Comparison of ENCODE assay signal across 10 mouse cellular contexts in the genomic region with DNA sequence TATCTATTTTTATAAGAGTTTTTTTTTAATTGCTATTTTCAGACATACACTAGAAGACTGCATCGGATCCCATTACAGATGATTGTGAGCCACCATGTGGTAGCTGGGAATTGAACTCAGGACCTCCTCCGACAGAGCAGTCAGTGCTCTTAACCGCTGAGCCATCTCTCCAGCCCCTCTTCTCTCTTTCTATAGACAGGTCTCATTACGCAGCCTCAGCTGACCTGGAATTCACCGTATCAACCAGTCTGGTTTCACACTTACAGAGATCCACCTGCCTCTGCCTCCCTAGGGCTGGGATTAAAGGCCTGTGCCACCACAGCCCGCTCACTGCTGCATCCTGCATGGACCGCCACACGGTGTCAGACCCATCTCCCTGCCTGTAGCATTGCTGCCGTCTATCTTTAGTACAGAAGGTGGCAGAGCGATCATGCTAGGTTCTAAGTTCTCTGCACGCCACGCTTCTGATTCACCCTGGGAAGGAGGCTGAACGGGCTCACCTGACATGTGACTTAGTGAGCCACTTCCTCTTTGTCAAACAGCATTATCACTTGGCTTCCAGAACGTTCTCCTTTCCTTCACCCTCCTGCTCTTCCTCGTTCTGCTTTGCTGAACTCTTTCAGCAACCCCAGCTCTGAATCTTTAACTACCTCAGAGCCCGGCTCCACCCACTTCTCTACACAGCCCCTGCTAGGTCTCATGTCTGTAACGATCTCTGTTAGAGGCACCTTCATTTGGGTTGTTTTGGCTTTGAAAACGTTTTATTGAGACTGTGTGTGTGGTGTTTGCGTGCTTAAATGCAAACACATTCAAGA. TPM values are rescaled to one million over a fixed set of nuclear protein-coding genes. Genes with fewer than 3 reads are reported as not detected.
DNase-seq lines count a peak whose midpoint lies in the region; ATAC-seq and TF ChIP-seq lines count a peak whose summit lies in the region.
"Had no signal": no experiment of that assay in that cellular context is flagged by ENCODE, and none has a peak within 500 bp of the region (broad histone marks: within the 10 kb centered on the region; RNA-seq: fewer than 3 reads in every experiment).

No protein-coding gene starts in this region.

- H3K4me3 ChIP-seq in CH12.LX (replicated peaks in 1 of 3; ENCODE audit: low read depth in 2 of 3, low read length in 2 of 3, poor library complexity in 1 of 3) = peak overlapping the region in 2 of 3 experiments; percentile 6 to 42
- no peak overlapping the region for H3K4me3 ChIP-seq in liver, embryonic 12.5 days
- H3K4me3 ChIP-seq in midbrain, embryonic 13.5 days (replicated peaks) = no peak overlapping the region
- H3K4me3 ChIP-seq: limb, embryonic 12.5 days had no signal

- ATAC-seq in common myeloid progenitor, adult 5-6 weeks (replicated peaks; ENCODE audit: low read depth, poor library complexity, severe bottlenecking) = peak; percentile 81
- peak; percentile 44; the same call in 1 of the 2 replicates for ATAC-seq in liver, embryonic 12.5 days
- ATAC-seq in midbrain, embryonic 13.5 days = no peak

- no peaks in the 10 kb centered on the region for H3K9me3 ChIP-seq in CH12.LX (replicated peaks; ENCODE audit: low read length)
- no peaks in the 10 kb centered on the region for H3K9me3 ChIP-seq in liver, embryonic 12.5 days (replicated peaks)
- H3K9me3 ChIP-seq in midbrain, embryonic 13.5 days = no peaks in the 10 kb centered on the region
- H3K9me3 ChIP-seq: limb, embryonic 12.5 days had no signal

- peak; percentile 84 for DNase-seq in CH12.LX (ENCODE audit: extremely low read depth)
- DNase-seq in spleen, adult 12 weeks (ENCODE audit: low spot score) = peak; percentile 64
- no peak for DNase-seq in cerebellum, postnatal 36 days
- no peak for DNase-seq in layer of hippocampus, postnatal 25 days (ENCODE audit: extremely low spot score in 1 of 2, low spot score in 1 of 2)
- no peak for DNase-seq in gastrocnemius, postnatal 4 days (ENCODE audit: low spot score in 2 of 2)

- dilution Hi-C loops in CH12.LX (cut with MboI; ENCODE audit: extremely low pct_ligation_motif_present, extremely low pct_unique_long_range_greater_than_20kb, low sequenced_read_pairs) = no loop called here

- H3K79me2 ChIP-seq in CH12.LX (replicated peaks; ENCODE audit: control insufficient read depth, extremely low read depth, insufficient read depth, poor library complexity, severe bottlenecking) = no peaks in the 10 kb centered on the region

- H3K36me3 ChIP-seq in CH12.LX (replicated peaks in 1 of 2; ENCODE audit: control insufficient read depth in 1 of 2, insufficient read depth in 1 of 2, low read length in 1 of 2) = no peaks in the 10 kb centered on the region
- H3K36me3 ChIP-seq in liver, embryonic 12.5 days = no peaks in the 10 kb centered on the region
- no peaks in the 10 kb centered on the region for H3K36me3 ChIP-seq in midbrain, embryonic 13.5 days
- H3K36me3 ChIP-seq: limb, embryonic 12.5 days had no signal

- TF ChIP-seq CTCF in CH12.LX (conservative IDR thresholded peaks at IDR 0.05 in 1 of 2, IDR thresholded peaks at IDR 0.05 in 1 of 2; ENCODE audit: low read depth in 2 of 2, low read length in 2 of 2) = peak in 1 of 2 experiments; percentile 62; a peak in 2 of 4 replicates

- peak overlapping the region; percentile 39 for H3K9ac ChIP-seq in CH12.LX (ENCODE audit: insufficient read depth, low read depth)
- H3K9ac ChIP-seq in liver, embryonic 12.5 days = no peak overlapping the region
- no peak overlapping the region for H3K9ac ChIP-seq in midbrain, embryonic 13.5 days (replicated peaks)
- H3K9ac ChIP-seq: limb, embryonic 12.5 days had no signal

- TF ChIP-seq POLR2A in CH12.LX (IDR thresholded peaks at IDR 0.05; ENCODE audit: low read depth, low read length) = no peak

- peak; percentile 31 for TF ChIP-seq RAD21 in CH12.LX (IDR thresholded peaks at IDR 0.05; ENCODE audit: low read depth, low read length)

- H3K27me3 ChIP-seq in CH12.LX (replicated peaks) = no peaks in the 10 kb centered on the region
- no peaks in the 10 kb centered on the region for H3K27me3 ChIP-seq in liver, embryonic 12.5 days (replicated peaks)
- no peaks in the 10 kb centered on the region for H3K27me3 ChIP-seq in midbrain, embryonic 13.5 days
- H3K27me3 ChIP-seq: limb, embryonic 12.5 days had no signal

- H3K4me1 ChIP-seq in CH12.LX (ENCODE audit: control insufficient read depth in 1 of 2, insufficient read depth in 2 of 2) = peaks cover 9 to 17% of the 10 kb centered on the region in 2 experiments
- peaks cover 17% of the 10 kb centered on the region for H3K4me1 ChIP-seq in liver, embryonic 12.5 days
- H3K4me1 ChIP-seq in midbrain, embryonic 13.5 days (replicated peaks) = peaks cover 12% of the 10 kb centered on the region; the same call in 1 of the 2 replicates

- no peak overlapping the region; the same call in 1 of the 2 replicates for H3K27ac ChIP-seq in CH12.LX (ENCODE audit: insufficient read depth, low read depth)
- no peak overlapping the region for H3K27ac ChIP-seq in liver, embryonic 12.5 days
- no peak overlapping the region for H3K27ac ChIP-seq in midbrain, embryonic 13.5 days
- H3K27ac ChIP-seq: limb, embryonic 12.5 days had no signal

- peak; percentile 59 for TF ChIP-seq EP300 in CH12.LX (IDR thresholded peaks at IDR 0.05; ENCODE audit: low read length)

- H3K4me2 ChIP-seq in CH12.LX (ENCODE audit: insufficient read depth, low read depth, poor library complexity, severe bottlenecking) = peak overlapping the region; percentile 79
- peak overlapping the region; percentile 32 for H3K4me2 ChIP-seq in liver, embryonic 12.5 days
- no peak overlapping the region for H3K4me2 ChIP-seq in midbrain, embryonic 13.5 days (replicated peaks)
- H3K4me2 ChIP-seq: limb, embryonic 12.5 days had no signal

- in situ Hi-C loops in CH12.LX (cut with MboI; ENCODE audit: low pct_ligation_motif_present, low pct_unique_long_range_greater_than_20kb, low sequenced_read_pairs) = loop anchor here (25.0 kb wide), 1 partner anchor 209 kb away; the partner anchor contains the start of gene Tchp

- WGBS in liver, embryonic 12.5 days (ENCODE audit: insufficient replicate concordance) = 36% methylated on average over 19 of the region's 19 CpGs
- WGBS in midbrain, embryonic 13.5 days = 80% methylated on average over 19 of the region's 19 CpGs

TF ChIP-seq in CH12.LX, 34 proteins besides CTCF, POLR2A, EP300 and RAD21 (continues in another document):
- TF ChIP-seq RCOR1 (conservative IDR thresholded peaks at IDR 0.05; ENCODE audit: low read depth, low read length) = no peak
- TF ChIP-seq MAX (IDR thresholded peaks at IDR 0.05; ENCODE audit: low read length) = peak; percentile 93
- no peak for TF ChIP-seq JUN (IDR thresholded peaks at IDR 0.05; ENCODE audit: insufficient read depth, low read depth, low read length)
- peak; percentile 75 for TF ChIP-seq MEF2A (IDR thresholded peaks at IDR 0.05; ENCODE audit: borderline replicate concordance, low read depth, low read length)
- TF ChIP-seq ZKSCAN1 (IDR thresholded peaks at IDR 0.05; ENCODE audit: borderline replicate concordance, low read depth, low read length) = no peak
- TF ChIP-seq TBP (conservative IDR thresholded peaks at IDR 0.05; ENCODE audit: low read depth, low read length) = peak; percentile 87
- TF ChIP-seq IRF4 (IDR thresholded peaks at IDR 0.05; ENCODE audit: low read depth, low read length) = peak; percentile 69
- TF ChIP-seq TCF12 (IDR thresholded peaks at IDR 0.05; ENCODE audit: low read depth, low read length) = peak; percentile 61; the same call in 1 of the 2 replicates
- TF ChIP-seq CHD2 (IDR thresholded peaks at IDR 0.05; ENCODE audit: low read length) = no peak
- TF ChIP-seq HCFC1 (IDR thresholded peaks at IDR 0.05; ENCODE audit: low read depth, low read length) = peak; percentile 50
- TF ChIP-seq MAFK (IDR thresholded peaks at IDR 0.05; ENCODE audit: insufficient replicate concordance, low read length) = 0 out of 2 replicates have a peak, but pooled peaks have one; percentile 32
- no peak for TF ChIP-seq USF2 (conservative IDR thresholded peaks at IDR 0.05; ENCODE audit: low read depth, low read length)

RNA-seq across cellular contexts. Expression of gene Oasl1, which starts 1.3 kb away (rescaled TPM):
- total RNA-seq in CH12.LX (2012; rRNA removed) (not detected in 2 replicates), CH12.LX (2014; rRNA removed) (not detected in 2 replicates)
- 0.37 and 0.46 TPM in 2 replicates for polyA plus RNA-seq in CH12.LX (2012; ENCODE audit: insufficient read length, low read depth)
- 3.3 and 4.3 TPM in 2 replicates for total RNA-seq in common myeloid progenitor, adult 5-6 weeks (2017)
- polyA plus RNA-seq in liver, embryonic 12.5 days (2016; fragmentation: Nextera tagmentation; extraction: Ambion mirVana) = 0.29 and 0.30 TPM in 2 replicates
- 0.28 TPM in 1 of 2 replicates, not detected in the other for polyA plus RNA-seq in midbrain, embryonic 13.5 days (2015; fragmentation: Nextera tagmentation; extraction: Ambion mirVana)
- total RNA-seq in layer of hippocampus, postnatal 25 days (2021) = not detected
- under 1 TPM; 0.52 to 0.71 TPM for total RNA-seq in gastrocnemius, postnatal 4 days (2021)

RNA-seq across cellular contexts. Expression of gene 2210016L21Rik, which starts 20.2 kb away (rescaled TPM):
- 21.6 TPM in 2 replicates for total RNA-seq in CH12.LX (2012; rRNA removed)
- 11.0 and 11.5 TPM in 2 replicates for total RNA-seq in CH12.LX (2014; rRNA removed)
- polyA plus RNA-seq in CH12.LX (2012; ENCODE audit: insufficient read length, low read depth) = 32.5 and 49.1 TPM in 2 replicates
- total RNA-seq in common myeloid progenitor, adult 5-6 weeks (2017) = 17.3 and 18.3 TPM in 2 replicates
- 22.1 and 25.2 TPM in 2 replicates for polyA plus RNA-seq in liver, embryonic 12.5 days (2016; fragmentation: Nextera tagmentation; extraction: Ambion mirVana)
- 87.9 and 91.5 TPM in 2 replicates for polyA plus RNA-seq in midbrain, embryonic 13.5 days (2015; fragmentation: Nextera tagmentation; extraction: Ambion mirVana)
- 100 to 1,000 TPM; 209 to 211 TPM for total RNA-seq in layer of hippocampus, postnatal 25 days (2021)
- total RNA-seq in gastrocnemius, postnatal 4 days (2021) = 10 to 100 TPM; 34.5 to 34.6 TPM

RNA-seq across cellular contexts. Expression of gene Oasl2, which starts 25.0 kb away (rescaled TPM):
- not detected in 2 replicates for total RNA-seq in CH12.LX (2012; rRNA removed)
- total RNA-seq in CH12.LX (2014; rRNA removed) = not detected in 2 replicates
- polyA plus RNA-seq in CH12.LX (2012; ENCODE audit: insufficient read length, low read depth) = 0.31 and 0.38 TPM in 2 replicates
- total RNA-seq in common myeloid progenitor, adult 5-6 weeks (2017) = 9.4 and 10.8 TPM in 2 replicates
- polyA plus RNA-seq in liver, embryonic 12.5 days (2016; fragmentation: Nextera tagmentation; extraction: Ambion mirVana) = 3.5 and 3.9 TPM in 2 replicates
- 2.1 and 2.2 TPM in 2 replicates for polyA plus RNA-seq in midbrain, embryonic 13.5 days (2015; fragmentation: Nextera tagmentation; extraction: Ambion mirVana)
- 1 to 10 TPM; 1.8 to 1.9 TPM for total RNA-seq in layer of hippocampus, postnatal 25 days (2021)
- total RNA-seq in gastrocnemius, postnatal 4 days (2021) = 1 to 10 TPM; 1.4 to 2.5 TPM

RNA-seq across cellular contexts. Expression of gene Hnf1a, which starts 49.1 kb away (rescaled TPM):
- total RNA-seq in CH12.LX (2012; rRNA removed) (not detected in 2 replicates), CH12.LX (2014; rRNA removed) (not detected in 2 replicates)
- not detected in 2 replicates for polyA plus RNA-seq in CH12.LX (2012; ENCODE audit: insufficient read length, low read depth)
- total RNA-seq in common myeloid progenitor, adult 5-6 weeks (2017) = not detected in 2 replicates
- 3.8 and 3.9 TPM in 2 replicates for polyA plus RNA-seq in liver, embryonic 12.5 days (2016; fragmentation: Nextera tagmentation; extraction: Ambion mirVana)
- polyA plus RNA-seq in midbrain, embryonic 13.5 days (2015; fragmentation: Nextera tagmentation; extraction: Ambion mirVana) = 0.06 TPM in 1 of 2 replicates, not detected in the other
- total RNA-seq in layer of hippocampus, postnatal 25 days (2021) = not detected
- not detected for total RNA-seq in gastrocnemius, postnatal 4 days (2021)
- polyA plus RNA-seq: embryonic facial prominence, embryonic 11.5 days; limb, embryonic 12.5 days had no signal

Comparison
In these comparisons a context has a peak if more than half of its experiments do, and no peak if none do; other contexts are left out.
1. DNase-seq: peak in CH12.LX (single experiment) and spleen, adult 12 weeks (single experiment); none in cerebellum, postnatal 36 days (0 of 2), layer of hippocampus, postnatal 25 days (0 of 2) and gastrocnemius, postnatal 4 days (0 of 2).
2. H3K4me3 ChIP-seq: peak in CH12.LX (2 of 3); none in liver, embryonic 12.5 days (single experiment) and midbrain, embryonic 13.5 days (single experiment).
3. RNA of gene 2210016L21Rik, which starts 20.2 kb away (total RNA-seq): 209 to 211 TPM in layer of hippocampus, postnatal 25 days; 34.5 to 34.6 TPM in gastrocnemius, postnatal 4 days, 11.0 to 21.6 TPM in CH12.LX and 17.3 to 18.3 TPM in common myeloid progenitor, adult 5-6 weeks; every median in the first group is over 4 times any median in the second.